Mouse (Mus musculus): ENCODE results near the gene Lhfpl5.

The Lhfpl5 gene

DNA sequence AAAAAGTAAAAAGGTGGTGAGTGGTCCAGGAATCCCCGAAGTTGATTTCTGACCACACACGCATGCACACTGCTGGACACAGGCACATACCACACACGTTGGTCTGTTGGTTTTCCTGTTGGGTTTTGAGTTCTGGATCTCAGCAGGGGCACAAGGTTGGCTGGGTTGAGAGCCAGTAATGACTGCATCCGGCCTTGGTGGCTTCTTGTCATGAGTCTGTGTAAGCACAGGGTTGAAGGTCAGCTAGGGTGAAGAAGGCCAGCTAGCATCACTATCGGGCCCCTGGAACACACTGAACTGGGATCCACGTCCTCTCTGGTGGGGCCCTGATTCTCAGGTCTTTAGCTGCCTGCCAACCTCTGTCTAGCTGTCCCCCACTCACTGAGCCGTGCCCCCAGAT, 2.9 kb upstream of the Lhfpl5 start:
- DNase-seq (ENCODE audit: low read depth, low spot score): no peak

DNA sequence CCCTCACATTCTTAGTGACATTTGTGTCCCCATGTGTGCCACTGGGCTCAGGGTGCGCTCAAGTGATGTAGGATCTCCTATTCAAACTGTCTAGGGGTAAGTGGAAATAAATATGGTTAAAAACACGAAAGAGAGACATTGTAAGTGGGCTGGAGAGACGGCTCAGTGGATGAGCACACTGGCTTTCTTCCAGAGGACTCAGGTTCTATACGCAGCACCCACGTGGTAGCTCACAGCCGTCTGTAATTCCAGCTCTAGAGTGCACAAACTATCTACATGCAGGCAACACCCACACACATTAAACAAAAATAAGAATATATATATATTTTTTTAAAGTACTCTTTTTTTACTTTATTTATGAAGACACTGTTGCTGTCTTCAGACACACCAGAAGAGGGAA, 2.5 kb upstream of the Lhfpl5 start:
- DNase-seq (ENCODE audit: low read depth, low spot score): no peak

DNA sequence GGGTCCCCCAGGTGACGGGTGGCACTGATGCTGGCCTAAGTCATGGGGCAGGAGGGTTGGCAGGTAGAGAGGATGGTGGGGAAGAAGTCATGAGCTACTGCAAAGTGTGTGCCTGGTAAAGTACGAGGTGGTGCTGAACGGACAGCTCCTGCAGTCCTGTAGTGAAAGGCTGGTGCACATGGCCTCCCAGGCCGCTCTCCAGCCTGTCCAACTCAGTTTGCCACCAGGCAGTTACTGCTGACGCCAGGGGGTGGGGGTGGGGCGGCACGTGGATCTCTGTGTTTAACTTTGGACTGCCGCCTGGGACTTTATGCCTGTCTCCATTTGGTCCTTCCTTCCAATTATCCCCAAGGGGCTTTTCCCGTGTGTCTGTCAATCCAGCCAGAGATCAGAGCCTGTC, 5.0 kb downstream of the Lhfpl5 start:
- peak; percentile 57 for DNase-seq (ENCODE audit: low read depth, low spot score)

DNA sequence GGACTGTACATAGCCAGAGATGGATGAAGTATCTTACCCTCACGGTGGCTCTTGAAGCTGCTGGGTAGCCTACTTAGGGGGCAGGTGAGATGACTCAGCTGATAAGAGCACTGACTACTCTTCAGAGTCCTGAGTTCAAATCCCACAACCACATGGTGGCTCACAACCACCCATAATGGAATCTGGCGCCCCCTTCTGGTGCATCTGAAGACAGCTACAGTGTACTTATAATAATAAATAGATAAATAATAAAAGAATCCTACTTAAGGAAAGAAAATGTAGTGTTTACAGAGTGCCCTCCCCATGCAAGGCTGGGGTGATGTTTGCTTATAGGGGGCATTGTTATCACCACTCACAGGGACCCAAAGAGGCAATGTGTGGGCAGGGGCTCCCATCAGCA, 5.6 kb downstream of the Lhfpl5 start:
- DNase-seq (ENCODE audit: low read depth, low spot score): no peak

DNA sequence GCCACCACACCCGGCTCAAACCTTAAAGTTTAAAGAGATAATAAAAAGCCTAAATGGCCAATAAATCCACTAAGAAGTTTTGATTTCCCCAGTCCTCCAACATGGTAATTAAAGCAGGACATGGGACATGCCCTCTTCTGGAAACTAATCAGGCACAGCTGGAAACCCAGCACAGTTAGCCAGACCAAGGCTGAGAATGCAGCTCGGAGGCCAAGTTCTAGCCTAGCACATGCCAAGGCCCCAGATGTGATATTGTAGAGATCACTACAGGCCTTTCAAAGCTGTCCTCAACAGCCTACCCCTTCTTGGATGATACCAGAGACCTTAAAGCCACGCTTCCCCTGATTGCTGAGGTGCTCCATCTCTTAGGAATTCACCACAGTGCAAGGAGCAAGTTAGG, 11.1 kb downstream of the Lhfpl5 start:
- no peak for DNase-seq (ENCODE audit: low read depth, low spot score)

DNA sequence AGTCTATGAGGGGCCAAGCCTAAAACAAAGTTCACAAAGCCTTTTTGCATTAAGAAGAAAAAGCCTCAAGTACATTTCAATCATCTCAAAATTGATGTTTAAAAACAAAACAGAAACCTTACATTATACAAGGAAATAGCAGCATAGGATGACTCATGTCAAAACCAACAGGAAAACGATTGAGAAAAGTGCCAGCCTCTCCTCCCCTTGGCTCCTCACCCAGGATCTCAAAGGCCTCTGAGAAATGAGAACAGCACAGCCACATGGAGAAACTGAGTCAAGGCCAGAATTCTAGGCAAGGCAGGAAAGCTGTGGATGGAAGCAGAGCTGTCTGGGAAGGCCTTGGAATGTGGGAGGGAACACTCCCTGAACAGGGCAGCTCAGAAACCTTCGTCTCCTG, 13.2 kb downstream of the Lhfpl5 start:
- DNase-seq (ENCODE audit: low read depth, low spot score): no peak

DNA sequence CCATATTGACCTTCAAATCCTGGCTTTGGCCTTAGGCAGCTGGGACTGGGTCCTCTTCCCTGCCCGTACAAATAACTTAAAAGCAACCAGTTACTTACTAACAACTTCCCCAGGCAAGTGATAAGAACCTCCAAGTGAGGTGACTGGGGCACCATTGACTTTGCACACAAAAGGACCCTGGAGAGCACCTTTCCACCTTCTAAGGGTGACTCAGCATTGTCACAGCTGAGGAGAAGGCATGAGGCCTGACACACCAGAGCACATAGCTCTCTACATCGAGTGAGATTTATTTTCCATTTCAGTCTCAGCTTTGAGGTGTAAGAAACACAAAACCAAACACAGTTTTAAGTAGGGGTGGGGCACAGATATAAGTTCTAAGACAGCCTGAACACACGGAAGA, 15.2 kb downstream of the Lhfpl5 start:
- no peak for DNase-seq (ENCODE audit: low read depth, low spot score)

DNA sequence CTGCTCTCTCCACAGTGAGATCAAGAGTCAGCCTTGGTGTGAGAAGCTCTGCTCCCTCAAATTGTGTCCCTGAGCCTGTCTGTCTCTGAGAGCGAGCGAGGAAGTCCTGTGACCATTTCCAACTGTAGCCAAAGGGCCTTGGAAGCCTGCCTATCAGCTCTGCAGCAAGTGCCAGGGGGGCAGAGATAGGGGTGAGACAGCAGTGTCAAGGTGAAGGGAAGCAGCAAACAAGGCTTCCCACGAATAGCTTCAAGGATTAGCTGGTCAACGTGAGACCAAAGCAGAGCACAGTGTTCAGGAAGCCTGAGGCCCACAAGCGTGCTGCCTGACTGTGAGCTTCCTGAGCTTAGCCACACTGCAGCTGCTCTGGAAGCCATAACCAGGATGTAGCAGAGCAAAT, 16.0 kb downstream of the Lhfpl5 start:
- DNase-seq (ENCODE audit: low read depth, low spot score): no peak

DNA sequence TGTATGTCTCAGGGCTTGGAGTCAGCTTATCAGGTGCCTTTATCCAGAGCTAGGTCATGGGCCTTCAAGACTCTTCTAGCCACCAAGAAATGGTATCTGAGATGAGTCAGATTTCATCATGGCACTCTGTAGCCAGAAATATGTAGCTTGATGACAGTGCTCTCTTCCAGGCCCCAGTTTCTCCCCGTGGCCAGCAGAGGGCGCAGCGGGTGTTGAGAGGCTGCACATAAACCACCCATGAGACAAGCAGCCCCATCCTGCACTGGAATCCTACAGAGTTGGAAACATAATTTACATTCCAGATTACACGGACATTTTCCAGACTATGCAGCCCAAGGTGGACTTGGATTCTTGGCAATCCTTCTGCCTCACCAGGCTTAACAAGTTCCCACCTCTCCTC, 17.6 kb downstream of the Lhfpl5 start:
- peak; percentile 80 for DNase-seq (ENCODE audit: low read depth, low spot score)

DNA sequence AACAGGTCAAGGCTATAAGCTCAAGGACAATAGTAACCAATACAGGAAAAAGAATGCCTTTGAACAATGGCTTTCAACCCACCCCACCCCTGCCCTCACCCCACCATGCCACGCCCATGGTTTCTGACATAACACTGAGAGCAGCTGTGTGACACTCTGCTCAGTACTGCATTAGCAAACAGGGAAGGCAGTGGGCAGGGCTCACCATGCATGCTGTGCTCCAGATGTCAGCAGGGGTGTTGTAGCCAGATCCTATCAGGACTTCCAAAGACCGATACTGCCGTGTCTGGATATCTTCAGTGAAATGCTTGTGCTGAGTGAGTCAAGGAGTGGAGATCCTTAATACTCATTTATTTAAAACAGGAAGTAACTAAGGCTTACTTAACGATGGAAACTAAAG, 18.5 kb downstream of the Lhfpl5 start:
- no peak for DNase-seq (ENCODE audit: low read depth, low spot score)

DNA sequence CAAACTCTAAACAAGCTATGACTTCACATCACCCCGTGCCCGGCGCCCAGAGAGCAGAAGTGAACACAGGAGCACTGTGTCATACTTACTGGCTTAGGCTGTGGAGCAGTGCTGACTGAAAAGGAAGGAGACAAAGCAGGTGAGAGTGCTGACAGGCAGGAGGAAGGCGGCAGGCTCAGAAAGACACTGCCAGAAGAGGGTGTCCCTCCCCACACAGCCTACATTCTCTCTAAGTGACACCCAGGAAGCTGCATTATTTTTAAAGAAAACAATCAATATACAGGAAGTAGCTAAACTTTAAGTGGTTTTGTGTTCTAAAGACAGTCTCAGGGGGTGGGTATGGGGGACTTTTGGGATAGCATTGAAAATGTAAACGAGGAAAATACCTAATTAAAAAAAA, 25.3 kb downstream of the Lhfpl5 start:
- peak; percentile 40 for DNase-seq (ENCODE audit: low read depth, low spot score)

DNA sequence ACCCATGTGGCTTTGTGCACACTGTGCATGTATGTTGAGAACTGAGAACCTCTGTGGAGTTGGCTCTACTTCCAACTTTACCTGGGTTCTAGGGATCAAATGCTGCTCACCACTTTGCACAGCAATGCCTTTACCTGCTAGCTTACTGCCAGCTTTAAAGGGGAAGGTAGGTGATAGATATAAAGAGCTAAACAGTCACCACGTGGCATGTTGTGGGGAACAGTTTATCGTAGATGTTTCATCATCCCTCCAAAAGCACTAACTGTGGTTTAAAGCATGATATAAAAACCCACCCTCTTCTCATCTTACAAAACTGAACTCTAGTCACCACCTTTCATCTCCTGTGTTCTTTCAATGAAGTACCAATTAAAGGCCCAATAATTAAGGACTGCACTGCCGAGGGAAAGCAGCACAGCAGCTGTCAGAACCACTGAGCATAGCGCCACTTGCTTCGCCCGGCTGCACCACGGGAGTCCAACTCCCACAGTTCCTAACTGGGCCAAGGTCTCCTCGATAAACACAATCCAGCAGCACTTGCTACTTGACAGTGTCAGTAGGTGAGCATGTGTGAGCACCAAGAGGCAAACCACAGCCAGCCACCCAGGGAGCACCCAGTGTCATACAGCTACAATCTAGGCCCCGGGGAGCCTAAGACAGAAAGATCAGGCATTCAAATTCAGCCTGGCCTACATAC, 26.3 kb downstream of the Lhfpl5 start:
- no peak for DNase-seq (ENCODE audit: low read depth, low spot score)

DNA sequence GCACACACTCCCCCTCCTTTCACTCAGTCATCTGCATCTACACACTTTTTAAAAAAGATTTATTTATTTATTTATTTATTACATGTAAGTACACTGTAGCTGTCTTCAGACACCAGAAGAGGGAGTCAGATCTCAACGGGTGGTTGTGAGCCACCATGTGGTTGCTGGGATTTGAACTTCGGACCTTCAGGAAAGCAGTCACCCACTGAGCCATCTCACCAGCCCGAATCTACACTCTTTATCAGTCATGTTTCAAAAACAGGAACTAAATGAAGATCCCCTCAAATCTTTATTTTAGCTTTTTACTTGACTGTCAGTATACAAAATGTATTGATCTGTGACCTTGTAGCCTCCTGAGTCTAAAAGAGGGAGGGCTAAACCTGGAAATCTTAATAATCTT, 34.1 kb downstream of the Lhfpl5 start:
- DNase-seq (ENCODE audit: low read depth, low spot score): peak; percentile 26

DNA sequence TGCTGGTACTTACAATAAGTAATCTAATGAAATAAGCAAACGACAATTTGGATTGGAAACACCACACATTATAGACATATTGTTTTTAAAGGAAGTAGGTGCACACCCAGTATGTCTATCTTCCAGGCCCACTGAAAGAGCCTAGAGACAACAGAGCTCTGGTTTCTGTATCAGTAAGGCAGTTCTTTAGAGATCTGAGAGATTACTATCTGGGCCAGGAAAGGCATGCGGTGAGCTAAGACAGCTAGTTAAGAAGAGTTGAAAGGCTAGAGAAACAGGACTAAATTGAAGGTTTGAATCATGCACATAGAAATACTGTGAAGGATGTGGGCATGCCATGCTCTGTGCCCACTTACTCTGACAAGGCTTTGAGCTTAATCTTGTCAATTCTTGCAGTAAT, 37.2 kb downstream of the Lhfpl5 start:
- peak; percentile 92 for DNase-seq (ENCODE audit: low read depth, low spot score)

DNA sequence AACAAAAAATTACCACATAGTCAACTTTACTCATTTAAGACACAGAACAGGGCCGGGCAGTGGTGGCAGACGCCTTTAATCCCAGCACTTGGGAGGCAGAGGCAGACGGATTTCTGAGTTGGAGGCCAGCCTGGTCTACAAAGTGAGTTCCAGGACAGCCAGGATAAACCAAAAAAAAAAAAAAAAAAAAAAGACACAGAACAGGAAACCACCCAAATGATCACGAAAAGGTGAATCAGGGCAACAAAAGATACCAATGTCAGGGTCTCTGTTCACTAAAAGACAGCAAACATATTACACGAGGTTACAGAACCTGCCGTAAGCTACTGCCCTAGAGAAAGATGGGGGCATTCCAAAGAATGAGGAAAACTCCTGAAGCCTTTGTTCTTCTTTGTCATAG, 37.7 kb downstream of the Lhfpl5 start:
- DNase-seq (ENCODE audit: low read depth, low spot score): peak; percentile 44

DNA sequence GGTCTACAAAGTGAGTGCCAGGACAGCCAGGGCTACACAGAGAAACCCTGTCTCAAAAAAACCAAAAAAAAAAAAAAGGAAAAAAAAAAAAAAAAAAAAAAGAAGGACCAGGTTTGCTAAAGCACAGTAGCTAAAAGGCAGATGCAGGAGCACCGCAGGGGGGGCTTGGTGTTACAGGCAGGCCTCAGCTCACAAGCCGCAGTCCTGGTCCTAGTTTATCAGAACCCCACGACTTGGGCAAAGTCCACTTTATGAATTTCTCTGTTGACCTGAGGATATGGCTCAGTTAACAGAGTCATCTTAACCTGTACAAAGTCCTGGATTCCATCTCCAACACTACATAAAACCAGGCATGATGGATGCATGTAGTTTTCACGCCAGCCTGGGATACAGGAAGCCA, 39.9 kb downstream of the Lhfpl5 start:
- DNase-seq (ENCODE audit: low read depth, low spot score): no peak

DNA sequence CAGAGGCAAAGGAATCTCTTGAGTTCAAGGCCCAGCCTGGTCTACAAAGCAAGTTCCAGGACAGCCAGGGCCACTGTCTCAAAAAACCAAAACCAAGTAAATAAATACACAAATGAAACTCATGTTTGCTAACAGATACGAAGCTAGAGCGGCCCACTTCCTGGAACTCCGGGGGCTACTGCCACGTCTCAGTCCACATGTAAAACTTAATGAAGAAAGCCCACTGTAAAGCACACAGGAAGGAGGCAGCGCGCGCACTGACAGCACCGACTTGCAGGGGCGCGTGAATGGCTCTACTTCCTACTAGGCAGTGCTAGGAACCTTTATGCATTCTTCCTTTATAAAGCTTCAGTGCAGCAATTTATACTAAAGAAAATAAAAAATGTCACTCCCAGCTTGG, 42.2 kb downstream of the Lhfpl5 start:
- peak; percentile 38 for DNase-seq (ENCODE audit: low read depth, low spot score)

DNA sequence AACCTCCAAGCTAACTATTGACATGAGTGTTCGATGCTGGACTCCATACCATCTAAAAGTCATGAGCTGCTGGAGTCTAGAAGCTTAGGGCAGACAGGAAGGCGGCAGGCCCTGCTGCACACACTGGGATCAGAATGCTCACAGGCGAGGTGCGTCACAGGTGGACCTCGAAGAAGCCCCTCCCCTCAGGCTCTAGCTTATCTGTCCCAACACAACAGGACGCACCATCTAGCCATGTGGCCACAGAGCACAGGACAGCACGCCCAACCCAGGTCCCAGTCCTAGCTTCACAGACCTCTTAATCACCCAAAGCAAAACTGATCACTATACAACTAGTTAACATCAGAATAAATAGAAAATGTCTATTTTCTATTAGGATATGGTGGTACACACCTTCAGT, 42.7 kb downstream of the Lhfpl5 start:
- no peak for DNase-seq (ENCODE audit: low read depth, low spot score)

DNA sequence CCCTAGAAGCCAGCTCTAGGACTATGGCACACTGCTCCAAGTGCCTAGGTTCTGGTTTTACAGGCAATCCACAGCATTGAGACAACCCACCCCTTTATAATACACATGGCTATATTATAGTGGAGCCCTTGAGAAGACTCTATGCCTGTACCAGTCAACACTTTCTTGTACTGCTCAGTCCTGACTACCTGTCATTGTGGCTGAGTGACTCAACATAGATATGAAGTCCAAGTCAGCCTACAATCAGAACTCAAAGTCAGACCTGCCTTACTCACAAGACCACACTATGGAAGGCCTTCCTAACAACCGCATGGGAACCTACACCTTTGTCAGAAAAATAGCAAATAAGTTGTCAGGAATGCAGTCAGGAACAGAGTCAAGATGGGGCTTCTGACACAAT, 43.3 kb downstream of the Lhfpl5 start:
- DNase-seq (ENCODE audit: low read depth, low spot score): no peak

DNA sequence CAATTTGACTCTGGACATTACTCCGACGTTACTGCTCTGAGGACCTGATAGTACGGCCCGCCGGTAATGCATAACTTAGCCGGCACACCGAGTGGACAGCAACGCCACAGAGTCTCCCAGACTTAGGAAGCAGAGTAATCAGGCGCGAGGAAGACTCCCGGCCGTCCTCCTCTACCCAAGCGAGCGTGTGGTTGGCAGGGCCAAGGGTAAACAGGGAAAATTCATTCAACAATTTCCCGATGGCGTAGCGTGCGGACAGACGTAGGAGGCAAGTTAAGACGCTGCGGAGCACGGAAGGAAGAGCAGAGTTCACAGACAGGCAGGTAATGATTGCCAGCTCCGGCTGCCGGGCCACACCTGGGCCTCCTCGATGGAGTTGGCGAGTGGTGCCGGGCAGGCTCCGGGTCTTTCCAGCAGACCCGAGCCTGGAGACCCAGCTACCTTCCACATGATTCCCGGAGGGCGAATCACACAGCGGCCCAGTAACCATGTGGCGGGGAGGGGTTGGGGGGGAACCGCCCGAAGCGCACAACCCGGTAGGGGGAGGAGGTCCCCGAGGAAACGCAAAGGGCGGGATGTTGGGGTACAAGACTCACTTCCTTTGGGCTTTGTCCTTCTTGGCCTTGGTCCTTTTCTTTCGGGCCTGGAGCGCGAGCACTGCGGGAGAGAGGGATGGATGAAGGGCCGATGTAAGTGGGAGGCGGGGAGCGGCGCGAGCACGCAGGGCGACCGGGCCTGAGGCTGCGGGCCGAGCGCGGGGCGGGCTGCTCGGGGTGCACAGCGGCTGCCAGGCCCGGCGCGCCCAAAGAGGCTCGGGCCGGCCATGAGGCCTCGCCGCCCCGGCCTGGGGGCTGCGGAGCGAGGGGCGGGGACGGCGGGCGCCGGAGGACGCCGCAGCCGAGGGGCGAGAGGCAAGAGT, 46.2 kb downstream of the Lhfpl5 start:
- peak; percentile 80 for DNase-seq (ENCODE audit: low read depth, low spot score)

DNA sequence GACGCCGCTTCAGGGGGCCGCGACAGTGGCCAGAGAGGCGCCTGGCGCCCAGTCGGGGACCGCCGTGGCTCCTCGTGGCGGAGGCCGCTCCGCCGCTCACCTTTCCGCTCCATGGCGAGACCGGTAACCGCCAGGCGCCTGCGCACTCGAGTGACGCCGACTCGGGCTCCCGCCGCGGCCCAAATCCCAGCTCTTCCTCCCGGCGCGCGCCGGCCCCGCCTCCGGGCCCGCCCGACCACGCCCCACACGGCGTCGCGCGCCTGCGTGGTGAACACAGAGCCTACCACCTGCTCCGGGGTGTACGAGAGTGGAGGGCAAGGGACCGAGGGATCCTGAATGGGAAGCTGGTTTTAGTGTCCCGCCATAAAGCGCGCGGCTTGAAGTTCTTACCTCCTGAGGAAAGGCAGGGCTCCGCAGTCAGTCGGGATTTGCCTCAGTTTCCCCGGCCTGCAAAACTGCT, 46.9 kb downstream of the Lhfpl5 start, which contains the start of gene Srpk1:
Srpk1 (minus strand) TSS at position 410 of the 460 bp plus-strand sequence.
- peak; percentile 94 for DNase-seq (ENCODE audit: low read depth, low spot score)

DNA sequence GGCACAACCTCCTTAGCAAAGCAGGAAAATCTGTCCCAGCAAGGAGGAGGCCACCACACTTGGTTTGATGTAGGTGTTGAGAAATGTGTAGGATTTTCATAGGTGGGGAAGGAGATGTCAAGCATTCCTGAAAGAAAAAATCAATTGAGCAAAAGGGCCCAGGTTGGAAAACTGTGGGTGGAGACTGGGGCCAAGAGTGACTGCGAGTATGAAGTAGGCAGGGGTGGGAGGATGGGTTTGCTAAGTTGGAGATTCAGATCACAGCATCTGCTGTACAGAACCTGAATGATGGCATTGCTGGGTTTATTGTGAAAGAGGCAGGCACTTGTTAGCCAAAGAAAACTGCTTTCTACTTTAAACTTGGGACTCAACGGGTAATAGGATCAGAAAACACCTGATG, 49.4 kb downstream of the Lhfpl5 start:
- DNase-seq (ENCODE audit: low read depth, low spot score): no peak

DNA sequence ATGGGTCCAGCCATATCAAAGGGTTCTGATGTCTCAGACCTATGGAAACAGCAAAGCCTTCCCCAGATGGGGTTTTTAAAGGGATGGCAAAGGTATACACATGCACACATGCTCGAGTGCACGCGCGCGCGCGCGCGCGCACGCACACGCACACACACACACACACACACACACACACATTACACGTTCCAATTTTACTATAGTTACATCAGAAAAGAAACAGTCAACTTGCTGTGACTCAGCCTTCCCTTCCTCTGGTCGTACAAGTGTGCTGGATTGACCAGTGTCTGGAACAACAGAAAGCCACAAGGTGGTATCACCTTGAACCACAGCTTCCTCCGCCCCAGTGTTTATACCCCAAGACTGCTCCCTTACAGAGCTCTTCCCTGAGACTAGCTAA, 49.9 kb downstream of the Lhfpl5 start:
- DNase-seq (ENCODE audit: low read depth, low spot score): peak; percentile 67
